Mouse (Mus musculus) midbrain, embryonic 11.5 days (tissue): ENCODE data around the gene Acvr2b. TPM values are rescaled to one million over a fixed set of nuclear protein-coding genes. Genes with fewer than 3 reads are reported as not detected.

Experiments used
- polyA plus RNA-seq: library from polyadenylated mRNA; unstranded; fragments of >200 nt; fragmentation: Nextera tagmentation; extraction: Ambion mirVana; gene quantifications from 2 replicates; pipeline ENCODE4 v1.2.1, GENCODE M21; 2014

Acvr2b gene
- polyA plus RNA-seq, 1 experiment from 2014 or later = 95.4 TPM

Other genes starting within 250 kb of the Acvr2b start
- 1.0 and 1.4 TPM in 2 replicates for gene Acaa1b, start 245.0 kb upstream of the Acvr2b start, polyA plus RNA-seq
- not detected in 2 replicates for gene Gm47289, start 243.0 kb upstream of the Acvr2b start, polyA plus RNA-seq
- not detected in 2 replicates for gene Slc22a13, start 193.0 kb upstream of the Acvr2b start, polyA plus RNA-seq
- 15.5 and 16.2 TPM in 2 replicates for gene Oxsr1, start 79.7 kb upstream of the Acvr2b start, polyA plus RNA-seq
- 52.7 and 61.2 TPM in 2 replicates for gene Acaa1a, start 62.4 kb upstream of the Acvr2b start, polyA plus RNA-seq
- 6.3 and 7.6 TPM in 2 replicates for gene Myd88, start 60.7 kb upstream of the Acvr2b start, polyA plus RNA-seq
- gene Xylb, start 44.7 kb upstream of the Acvr2b start, polyA plus RNA-seq = 5.4 and 6.5 TPM in 2 replicates
- gene Slc22a14, start 36.6 kb upstream of the Acvr2b start, polyA plus RNA-seq = not detected in 2 replicates
- gene Exog, start 42.8 kb downstream of the Acvr2b start, polyA plus RNA-seq = 39.5 and 39.9 TPM in 2 replicates
- gene Scn5a, start 176.9 kb downstream of the Acvr2b start, polyA plus RNA-seq = 0.16 TPM in 1 of 2 replicates, not detected in the other